Mouse (Mus musculus) liver, embryonic 14.5 days (tissue): ENCODE measurements around the gene Eno3. TPM values are rescaled to one million over a fixed set of nuclear protein-coding genes. Genes with fewer than 3 reads are reported as not detected.

Experiments
- ATAC-seq: fragments of 200-750 bp; cut with Nextera tagmentation; 2 replicates; pipeline ENCODE4 v1.8.0; 2017; ENCODE audit warnings: moderate number of reproducible peaks, mild to moderate bottlenecking, moderate library complexity; ENCODE audit not compliant: insufficient read depth
- DNase-seq, 3 experiments: peaks; one replicate each; pipeline ENCODE4 v3.0.0-alpha.2; 2012 to 2013; ENCODE audit warnings: low read depth in 3 of 3, low spot score in 3 of 3
- H3K27ac ChIP-seq: fragments of 300-500 bp; sonication (generic); 2 replicates; pipeline ENCODE4 v1.5.1; 2014; ENCODE audit warnings: moderate library complexity, mild to moderate bottlenecking, control low read depth, inconsistent platforms
- H3K27me3 ChIP-seq: fragments of 300-500 bp; sonication (generic); 2 replicates; pipeline ENCODE4 v1.6.1; 2014; ENCODE audit warnings: mild to moderate bottlenecking, low read length, moderate library complexity; ENCODE audit not compliant: control insufficient read depth, insufficient read depth
- H3K36me3 ChIP-seq: fragments of 300-500 bp; sonication (generic); replicated peaks from 2 replicates; pipeline ENCODE4 v1.6.1; 2014; ENCODE audit warnings: low read depth; ENCODE audit not compliant: control insufficient read depth, insufficient read depth
- H3K4me1 ChIP-seq, 2 experiments: fragments of 200-500 bp in 1 of 2; fragments of 300-500 bp in 1 of 2; sonication (generic) in 1 of 2; replicated peaks; 2 replicates each; pipeline ENCODE4 v1.6.1; 2012 to 2014; ENCODE audit warnings: antibody characterized with exemption in 1 of 2, inconsistent platforms in 1 of 2, low read length in 1 of 2; ENCODE audit not compliant: control insufficient read depth in 2 of 2, insufficient read depth in 2 of 2
- H3K4me2 ChIP-seq: fragments of 300-500 bp; sonication (generic); 2 replicates; pipeline ENCODE4 v1.6.1; 2014; ENCODE audit warnings: low read depth, mild to moderate bottlenecking, control low read depth, moderate library complexity
- H3K4me3 ChIP-seq, 2 experiments: fragments of 200-500 bp in 1 of 2; fragments of 300-500 bp in 1 of 2; sonication (generic) in 1 of 2; 2 replicates each; pipeline ENCODE4 v1.5.1; 2012 to 2014; ENCODE audit warnings: low read depth in 2 of 2, low read length in 2 of 2, mild to moderate bottlenecking in 2 of 2, control low read depth in 1 of 2, inconsistent platforms in 1 of 2, moderate library complexity in 1 of 2; ENCODE audit not compliant: insufficient read depth in 1 of 2
- H3K9ac ChIP-seq: fragments of 300-500 bp; sonication (generic); replicated peaks from 2 replicates; pipeline ENCODE4 v1.6.1; 2014; ENCODE audit warnings: mild to moderate bottlenecking, control low read depth, moderate library complexity
- H3K9me3 ChIP-seq: fragments of 300-500 bp; sonication (generic); 2 replicates; pipeline ENCODE4 v1.6.1; 2016; ENCODE audit warnings: low read length, mixed read lengths; ENCODE audit not compliant: control insufficient read depth
- CTCF ChIP-seq: IDR thresholded peaks from 2 replicates; pipeline ENCODE4 v1.5.1; 2016; ENCODE audit warnings: antibody characterized with exemption, low read depth, control low read depth
- EP300 ChIP-seq: IDR thresholded peaks from 2 replicates; pipeline ENCODE4 v1.6.1; 2016; ENCODE audit warnings: antibody characterized with exemption, low read depth
- WGBS: fragments of 180-500 bp; shearing (Covaris S2); extraction: QIAGEN DNeasy Blood & Tissue Kit; methylation state at CpG from one replicate; pipeline ENCODE4 v1.1.7; 2014; ENCODE audit not compliant: insufficient replicate concordance; 5-methylcytosine and 5-hydroxymethylcytosine counted together
- polyA plus RNA-seq, 2 experiments: library from polyadenylated mRNA; depleted of rRNA in 1 of 2; stranded (reverse) in 1 of 2; unstranded in 1 of 2; fragments of >200 nt; fragmentation: Nextera tagmentation in 1 of 2; extraction: Ambion mirVana in 1 of 2; gene quantifications; 2 replicates each; pipeline versions ENCODE4 v1.2.1 to v1.2.3; 2012 to 2014

Gene Eno3
- polyA plus RNA-seq, 2 experiments, result 3.6 to 3.7 TPM

- TF ChIP-seq EP300, result no peak
- no peak for TF ChIP-seq CTCF
- 79% methylated on average over 9 of the region's 9 CpGs for WGBS
- H3K9ac ChIP-seq, result no peak overlapping the region
- DNase-seq (no peak), ATAC-seq (peak; percentile 43; the same call in 1 of the 2 replicates)
- H3K36me3 ChIP-seq, result no peaks in the 10 kb centered on the region; the same call in 1 of the 2 replicates
- no peak overlapping the region for H3K4me2 ChIP-seq
- no peaks in the 10 kb centered on the region for H3K27me3 ChIP-seq
- H3K27ac ChIP-seq, result no peak overlapping the region
- no peak overlapping the region for H3K4me3 ChIP-seq
- peaks cover 0 to 22% of the 10 kb centered on the region in 2 experiments; a peak in 2 of 4 replicates for H3K4me1 ChIP-seq
- no peaks in the 10 kb centered on the region for H3K9me3 ChIP-seq
These were observed 21.1 kb downstream of the Eno3 start for GRCm38 (mm10) chr11:70678092-70678491.

- ATAC-seq (peak; percentile 33; the same call in 1 of the 2 replicates), DNase-seq (no peak)
- TF ChIP-seq CTCF (no peak), EP300 (no peak)
- H3K9me3 ChIP-seq, result no peaks in the 10 kb centered on the region
- WGBS, result 63% methylated on average over 2 of the region's 2 CpGs
- 0 out of 2 replicates have a peak overlapping the region, but pooled peaks have one; percentile 39 for H3K27ac ChIP-seq
- no peak overlapping the region for H3K9ac ChIP-seq
- peaks cover 0 to 22% of the 10 kb centered on the region in 2 experiments; a peak in 2 of 4 replicates for H3K4me1 ChIP-seq
- no peaks in the 10 kb centered on the region for H3K27me3 ChIP-seq
- H3K36me3 ChIP-seq, result no peaks in the 10 kb centered on the region; the same call in 1 of the 2 replicates
- no peak overlapping the region for H3K4me2 ChIP-seq
- no peak overlapping the region for H3K4me3 ChIP-seq
These were observed 21.6 kb downstream of the Eno3 start for GRCm38 (mm10) chr11:70678576-70678975.

- Histone ChIP-seq H3K4me3 (no peak overlapping the region), H3K9me3 (no peaks in the 10 kb centered on the region), H3K27ac (no peak overlapping the region), H3K9ac (no peak overlapping the region), H3K27me3 (no peaks in the 10 kb centered on the region), H3K36me3 (no peaks in the 10 kb centered on the region; the same call in 1 of the 2 replicates), H3K4me1 (peaks cover 0 to 22% of the 10 kb centered on the region in 2 experiments; a peak in 2 of 4 replicates), H3K4me2 (no peak overlapping the region)
- ATAC-seq (no peak), DNase-seq (no peak)
- TF ChIP-seq EP300, result no peak
- TF ChIP-seq CTCF, result no peak
- 78% methylated on average over 8 of the region's 8 CpGs for WGBS
These were observed 22.4 kb downstream of the Eno3 start for GRCm38 (mm10) chr11:70679361-70679760.

- no peak overlapping the region for H3K4me3 ChIP-seq
- H3K9me3 ChIP-seq, result no peaks in the 10 kb centered on the region
- no peak overlapping the region for H3K27ac ChIP-seq
- ATAC-seq (no peak), DNase-seq (no peak)
- H3K4me1 ChIP-seq, result peaks cover 0 to 22% of the 10 kb centered on the region in 2 experiments; a peak in 2 of 4 replicates
- no peaks in the 10 kb centered on the region for H3K27me3 ChIP-seq
- H3K9ac ChIP-seq, result no peak overlapping the region
- TF ChIP-seq EP300 (no peak), CTCF (no peak)
- no peak overlapping the region for H3K4me2 ChIP-seq
- 45% methylated on average over 8 of the region's 8 CpGs for whole genome bisulfite sequencing
- H3K36me3 ChIP-seq, result no peaks in the 10 kb centered on the region; the same call in 1 of the 2 replicates
These were observed 22.9 kb downstream of the Eno3 start for GRCm38 (mm10) chr11:70679894-70680293.

- no peak for ATAC-seq
- Histone ChIP-seq H3K9me3 (no peaks in the 10 kb centered on the region), H3K36me3 (no peaks in the 10 kb centered on the region; the same call in 1 of the 2 replicates), H3K4me3 (no peak overlapping the region), H3K27me3 (no peaks in the 10 kb centered on the region), H3K4me1 (peaks cover 0 to 22% of the 10 kb centered on the region in 2 experiments; a peak in 2 of 4 replicates), H3K27ac (no peak overlapping the region), H3K4me2 (no peak overlapping the region), H3K9ac (no peak overlapping the region)
- TF ChIP-seq EP300 (no peak), CTCF (no peak)
- no peak for DNase-seq
- WGBS, result 79% methylated on average over 12 of the region's 12 CpGs
These were observed 24.2 kb downstream of the Eno3 start for GRCm38 (mm10) chr11:70681170-70681569.
